Mouse (Mus musculus) liver, embryonic 11.5 days (tissue): ENCODE measurements around the gene Il4ra. TPM values are rescaled to one million over a fixed set of nuclear protein-coding genes. Genes with fewer than 3 reads are reported as not detected.

ENCODE experiments used
- ATAC-seq: fragments of 200-750 bp; cut with Nextera tagmentation; replicated peaks from 2 replicates; pipeline ENCODE4 v1.8.0; 2017; ENCODE audit warnings: moderate number of reproducible peaks, mild to moderate bottlenecking, moderate TSS enrichment, moderate library complexity; ENCODE audit not compliant: low FRiP score
- DNase-seq: peaks from one replicate; pipeline ENCODE4 v3.0.0-alpha.2; 2017; ENCODE audit warnings: low spot score
- H3K27ac ChIP-seq: fragments of 300-500 bp; sonication (generic); 2 replicates; pipeline ENCODE4 v1.5.1; 2014; ENCODE audit warnings: mild to moderate bottlenecking, low read depth, low read length, control low read depth
- H3K27me3 ChIP-seq: fragments of 300-500 bp; sonication (generic); replicated peaks from 2 replicates; pipeline ENCODE4 v1.6.1; 2014; ENCODE audit warnings: low read length, mixed read lengths; ENCODE audit not compliant: control insufficient read depth, insufficient read depth
- H3K36me3 ChIP-seq: fragments of 300-500 bp; sonication (generic); 2 replicates; pipeline ENCODE4 v1.6.1; 2014; ENCODE audit warnings: mild to moderate bottlenecking, low read length, moderate library complexity, mixed read lengths; ENCODE audit not compliant: control insufficient read depth, insufficient read depth
- H3K4me1 ChIP-seq: fragments of 300-500 bp; sonication (generic); replicated peaks from 2 replicates; pipeline ENCODE4 v1.6.1; 2014; ENCODE audit warnings: low read length, mixed read lengths; ENCODE audit not compliant: control insufficient read depth, insufficient read depth
- H3K4me2 ChIP-seq: fragments of 300-500 bp; sonication (generic); 2 replicates; pipeline ENCODE4 v1.6.1; 2014; ENCODE audit warnings: mild to moderate bottlenecking, control low read depth, moderate library complexity
- H3K4me3 ChIP-seq: fragments of 300-500 bp; sonication (generic); 2 replicates; pipeline ENCODE4 v1.5.1; 2014; ENCODE audit warnings: low read depth, low read length, control low read depth
- H3K9ac ChIP-seq: fragments of 300-500 bp; sonication (generic); 2 replicates; pipeline ENCODE4 v1.6.1; 2014; ENCODE audit warnings: low read depth, low read length, control low read depth
- H3K9me3 ChIP-seq: fragments of 300-500 bp; sonication (generic); 2 replicates; pipeline ENCODE4 v1.6.1; 2016; ENCODE audit warnings: low read length, inconsistent platforms, mixed read lengths; ENCODE audit not compliant: control insufficient read depth
- WGBS: fragments of 180-500 bp; shearing (Covaris S2); extraction: QIAGEN DNeasy Blood & Tissue Kit; methylation state at CpG from one replicate; pipeline ENCODE4 v1.1.7; 2014; 5-methylcytosine and 5-hydroxymethylcytosine counted together
- polyA plus RNA-seq: library from polyadenylated mRNA; unstranded; fragments of >200 nt; fragmentation: Nextera tagmentation; extraction: Ambion mirVana; gene quantifications from 2 replicates; pipeline ENCODE4 v1.2.1, GENCODE M21; 2014

The Il4ra gene
- polyA plus RNA-seq, 1 experiment from 2014 or later, result 5.3 TPM

DNA sequence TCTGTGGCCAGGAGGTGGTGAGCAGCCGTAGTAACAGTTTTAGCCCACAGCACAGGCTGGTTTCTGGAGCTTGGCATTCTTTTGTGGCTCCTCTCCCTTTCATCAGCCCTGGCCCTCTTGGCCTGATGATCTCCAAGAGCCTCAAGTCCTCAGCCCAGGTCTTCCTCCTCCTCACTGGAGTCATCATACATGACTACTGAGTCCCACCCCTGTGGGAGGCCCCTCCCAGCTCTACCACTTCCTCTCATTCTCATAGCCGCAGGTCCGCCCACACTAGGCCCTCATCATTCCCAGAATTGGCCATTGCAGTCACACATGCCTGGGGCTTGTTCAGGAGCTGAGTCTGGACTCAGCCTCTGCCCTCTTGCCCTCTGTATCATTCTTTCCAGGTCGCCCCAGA lies 41.9 kb downstream of the Il4ra start:
- no peak overlapping the region for H3K27ac ChIP-seq
- no peaks in the 10 kb centered on the region for H3K27me3 ChIP-seq
- no peak overlapping the region for H3K4me3 ChIP-seq
- H3K9me3 ChIP-seq, result no peaks in the 10 kb centered on the region
- ATAC-seq (0 out of 2 replicates have a peak, but pooled peaks have one; percentile 26), DNase-seq (no peak)
- H3K4me2 ChIP-seq, result no peak overlapping the region
- no peaks in the 10 kb centered on the region for H3K4me1 ChIP-seq
- H3K9ac ChIP-seq, result no peak overlapping the region
- no peaks in the 10 kb centered on the region for H3K36me3 ChIP-seq
- WGBS, result 73% methylated on average over 4 of the region's 4 CpGs

DNA sequence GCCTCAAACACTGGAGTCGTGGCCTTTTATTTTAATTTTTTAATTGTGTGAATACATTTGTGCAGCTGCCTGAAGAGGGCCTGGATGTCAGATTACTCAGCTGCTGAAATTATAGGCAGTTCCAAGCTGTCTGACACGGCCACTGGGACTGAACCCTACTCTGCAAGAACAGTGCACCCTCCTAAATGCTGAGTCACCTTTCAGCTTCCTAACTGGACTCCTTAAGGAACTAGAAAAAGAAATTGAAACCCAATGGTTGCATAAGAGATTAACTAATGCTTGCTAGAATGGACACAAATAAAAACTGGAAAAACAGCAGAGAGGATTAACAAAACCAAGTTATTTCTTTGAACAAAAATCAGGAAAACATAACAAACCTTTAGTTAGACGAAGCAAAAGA lies 44.5 kb downstream of the Il4ra start:
- no peak overlapping the region for H3K27ac ChIP-seq

GRCm38 (mm10) chr7:125597083-125597482 lies 45.2 kb downstream of the Il4ra start:
- no peaks in the 10 kb centered on the region for H3K27me3 ChIP-seq
- 63% methylated on average over 9 of the region's 9 CpGs for WGBS
- ATAC-seq (no peak), DNase-seq (no peak)
- no peaks in the 10 kb centered on the region for H3K36me3 ChIP-seq
- no peak overlapping the region for H3K4me2 ChIP-seq
- H3K9ac ChIP-seq, result no peak overlapping the region
- H3K4me3 ChIP-seq, result no peak overlapping the region
- no peak overlapping the region for H3K27ac ChIP-seq
- H3K9me3 ChIP-seq, result no peaks in the 10 kb centered on the region
- H3K4me1 ChIP-seq, result peaks cover 4% of the 10 kb centered on the region

More for the DNA sequence above, 44.5 kb downstream of the Il4ra start:
- H3K9ac ChIP-seq, result no peak overlapping the region
- H3K4me2 ChIP-seq, result no peak overlapping the region
- H3K27me3 ChIP-seq, result no peaks in the 10 kb centered on the region
- no peak overlapping the region for H3K4me3 ChIP-seq
- no peaks in the 10 kb centered on the region for H3K9me3 ChIP-seq
- no peaks in the 10 kb centered on the region for H3K36me3 ChIP-seq
- H3K4me1 ChIP-seq, result peaks cover 4% of the 10 kb centered on the region
- no peak for DNase-seq
- no peak for ATAC-seq
- 68% methylated on average over 3 of the region's 3 CpGs for WGBS

- no peaks in the 10 kb centered on the region for H3K9me3 ChIP-seq
- H3K4me3 ChIP-seq, result no peak overlapping the region
- peaks cover 4% of the 10 kb centered on the region for H3K4me1 ChIP-seq
- H3K27me3 ChIP-seq, result no peaks in the 10 kb centered on the region
- no peak overlapping the region for H3K27ac ChIP-seq
- no peak overlapping the region for H3K4me2 ChIP-seq
- no peak for DNase-seq
- WGBS, result 90% methylated on average over 11 of the region's 11 CpGs
- H3K9ac ChIP-seq, result no peak overlapping the region
- ATAC-seq, result no peak
- no peaks in the 10 kb centered on the region for H3K36me3 ChIP-seq
Measured at GRCm38 (mm10) chr7:125597516-125598347, 45.8 kb downstream of the Il4ra start.

DNA sequence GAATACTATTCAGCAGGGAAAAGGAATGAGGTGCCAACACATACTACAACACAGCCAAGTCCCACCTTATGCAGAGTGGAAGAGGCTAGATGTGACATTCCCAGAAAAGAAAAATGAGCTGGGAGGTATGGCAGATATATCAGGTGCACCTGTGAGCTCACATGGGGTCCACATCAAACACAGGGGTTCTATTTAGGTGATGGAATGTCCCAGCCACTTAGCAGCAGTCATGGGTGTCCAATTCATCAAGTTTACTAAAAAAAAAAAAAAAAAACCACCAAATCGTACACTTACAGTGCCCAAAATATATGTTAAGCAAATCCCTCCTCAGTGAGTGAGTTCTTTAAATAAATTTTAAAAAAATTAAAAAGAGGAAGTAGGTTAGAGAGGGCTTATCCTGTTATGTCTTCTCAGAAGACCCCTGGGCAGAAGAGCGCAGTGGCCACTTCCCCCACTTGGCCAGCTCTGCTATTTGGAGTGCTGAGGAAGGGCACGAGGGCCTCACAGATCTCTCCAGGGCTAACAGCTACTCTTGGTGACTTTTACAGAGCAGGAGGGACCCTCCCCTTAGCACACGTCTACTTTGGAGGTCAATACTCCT lies 47.6 kb downstream of the Il4ra start:
- WGBS, result 28% methylated on average over 4 of the region's 4 CpGs
- Histone ChIP-seq H3K4me2 (no peak overlapping the region), H3K36me3 (no peaks in the 10 kb centered on the region), H3K4me1 (peaks cover 7% of the 10 kb centered on the region), H3K4me3 (no peak overlapping the region), H3K9ac (no peak overlapping the region), H3K27me3 (no peaks in the 10 kb centered on the region), H3K27ac (no peak overlapping the region), H3K9me3 (no peaks in the 10 kb centered on the region)
- DNase-seq, result no peak
- ATAC-seq, result 0 out of 2 replicates have a peak, but pooled peaks have one; percentile 13

- ATAC-seq (no peak), DNase-seq (no peak)
- Histone ChIP-seq H3K9ac (no peak overlapping the region), H3K27me3 (no peaks in the 10 kb centered on the region), H3K4me2 (no peak overlapping the region), H3K36me3 (no peaks in the 10 kb centered on the region), H3K4me1 (peaks cover 7% of the 10 kb centered on the region), H3K27ac (no peak overlapping the region), H3K4me3 (no peak overlapping the region), H3K9me3 (no peaks in the 10 kb centered on the region)
- 57% methylated on average over 10 of the region's 10 CpGs for WGBS
Measured at GRCm38 (mm10) chr7:125600136-125600535, 48.2 kb downstream of the Il4ra start.

GRCm38 (mm10) chr7:125600612-125601279 lies 48.8 kb downstream of the Il4ra start:
- Histone ChIP-seq H3K9me3 (no peaks in the 10 kb centered on the region), H3K9ac (no peak overlapping the region), H3K27me3 (no peaks in the 10 kb centered on the region), H3K27ac (no peak overlapping the region), H3K4me3 (no peak overlapping the region), H3K36me3 (no peaks in the 10 kb centered on the region), H3K4me1 (peaks cover 7% of the 10 kb centered on the region), H3K4me2 (no peak overlapping the region)
- ATAC-seq (no peak), DNase-seq (no peak)
- WGBS, result 19% methylated on average over 6 of the region's 6 CpGs

DNA sequence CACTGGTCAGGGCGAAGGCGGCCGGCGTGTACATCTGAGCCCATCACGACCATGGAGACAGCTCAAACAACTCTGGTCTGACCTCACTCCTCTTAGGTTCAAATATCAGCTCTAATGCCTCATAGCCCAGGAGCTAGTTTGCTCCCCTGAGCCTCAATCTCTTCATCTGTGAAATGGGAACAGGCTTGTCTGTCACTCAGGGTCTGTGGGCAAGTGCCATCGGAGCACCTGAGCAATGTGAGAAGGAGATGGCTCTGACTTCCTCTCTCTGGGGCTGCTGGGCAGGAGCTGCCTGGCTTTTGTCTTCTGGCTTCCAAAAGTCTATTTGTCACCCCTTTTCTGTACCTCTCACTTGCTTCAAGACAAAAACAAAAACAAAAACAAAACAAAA lies 49.4 kb downstream of the Il4ra start:
- ATAC-seq, result no peak
- no peak for DNase-seq
- Histone ChIP-seq H3K9me3 (no peaks in the 10 kb centered on the region), H3K4me2 (no peak overlapping the region), H3K27ac (no peak overlapping the region), H3K9ac (no peak overlapping the region), H3K4me3 (no peak overlapping the region), H3K27me3 (no peaks in the 10 kb centered on the region), H3K4me1 (peaks cover 7% of the 10 kb centered on the region), H3K36me3 (no peaks in the 10 kb centered on the region)
- whole genome bisulfite sequencing, result 61% methylated on average over 6 of the region's 6 CpGs
